ENCODE assay signal across 9 mouse cellular contexts in the genomic region with DNA sequence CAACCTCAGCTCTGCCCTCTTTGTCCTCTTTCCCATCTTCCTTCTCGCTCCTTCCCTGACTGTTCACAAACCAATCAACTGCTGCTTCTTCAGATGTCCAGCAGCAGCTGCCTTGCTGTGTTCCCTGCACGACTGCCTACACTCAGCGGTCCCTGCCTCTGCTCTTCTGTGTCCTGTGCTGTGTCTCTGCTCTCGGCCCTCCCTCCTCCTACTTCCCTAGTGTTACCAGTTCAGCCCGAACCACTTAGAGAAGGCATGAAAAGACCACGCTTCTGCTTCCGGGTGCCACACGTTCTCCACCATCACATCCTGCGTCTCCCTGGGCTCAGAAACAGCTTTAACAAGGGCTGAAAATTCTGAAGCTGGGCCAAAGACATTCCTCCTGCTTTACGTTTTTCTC. TPM values are rescaled to one million over a fixed set of nuclear protein-coding genes. Genes with fewer than 3 reads are reported as not detected.
DNase-seq lines count a peak whose midpoint lies in the region; ATAC-seq and TF ChIP-seq lines count a peak whose summit lies in the region.
"Not testable (repeated sequence)": the region's sequence is repeated elsewhere in the genome, so short reads cannot be mapped to it uniquely, and the experiment has no call there.
"Had no signal": no experiment of that assay in that cellular context is flagged by ENCODE, and none has a peak within 500 bp of the region (broad histone marks: within the 10 kb centered on the region; RNA-seq: fewer than 3 reads in every experiment).

No protein-coding gene starts in this region.

- not testable (repeated sequence) for TF ChIP-seq POLR2A in liver, adult 2 months (IDR thresholded peaks at IDR 0.05; ENCODE audit: extremely low read depth, insufficient read depth, low read length)

- TF ChIP-seq CTCF in liver, adult 2 months (IDR thresholded peaks at IDR 0.05; ENCODE audit: low read depth, low read length) = not testable (repeated sequence)

- not testable (repeated sequence) for H3K36me3 ChIP-seq in embryonic facial prominence, embryonic 15.5 days; heart, embryonic 10.5 days; hindbrain, embryonic 16.5 days (ENCODE audit: control insufficient read depth, insufficient read depth, low read length); liver, adult 2 months (ENCODE audit: control insufficient read depth, insufficient read depth, low read length)

- not testable (repeated sequence) for H3K4me1 ChIP-seq in embryonic facial prominence, embryonic 15.5 days; heart, embryonic 10.5 days; hindbrain, embryonic 16.5 days (ENCODE audit: control insufficient read depth, insufficient read depth, low read depth, low read length)
- peaks cover 10% of the 10 kb centered on the region; the same call in 1 of the 2 replicates for H3K4me1 ChIP-seq in liver, adult 2 months (ENCODE audit: control insufficient read depth, insufficient read depth, low read length)

- H3K4me2 ChIP-seq in embryonic facial prominence, embryonic 15.5 days (replicated peaks) = peak overlapping the region; percentile 21; the same call in 1 of the 2 replicates
- H3K4me2 ChIP-seq in hindbrain, embryonic 16.5 days (ENCODE audit: low read length) = peak overlapping the region; percentile 32; the same call in 1 of the 2 replicates

- 34% methylated on average over 10 of the region's 10 CpGs for WGBS in embryonic facial prominence, embryonic 15.5 days
- whole genome bisulfite sequencing in heart, embryonic 10.5 days = 36% methylated on average over 10 of the region's 10 CpGs
- WGBS in hindbrain, embryonic 16.5 days = 29% methylated on average over 10 of the region's 10 CpGs
- WGBS in liver, adult 2 months = 5% methylated on average over 10 of the region's 10 CpGs

- H3K79me2 ChIP-seq in liver, adult 2 months (ENCODE audit: control insufficient read depth, insufficient read depth, low read length) = not testable (repeated sequence)

- peak; percentile 31 for DNase-seq in CD4-positive helper T cell, adult 2 months (ENCODE audit: low read depth, low spot score)
- peak; percentile 36 for DNase-seq in cerebellum, adult 8-10 months
- not testable (repeated sequence) for DNase-seq in heart, embryonic 10.5 days (ENCODE audit: low spot score)
- DNase-seq in liver, adult 2 months (ENCODE audit: extremely low read depth, low read depth, low spot score) = peak; percentile 33

- not testable (repeated sequence) for H3K9ac ChIP-seq in embryonic facial prominence, embryonic 15.5 days
- peak overlapping the region; percentile 17; the same call in 1 of the 2 replicates for H3K9ac ChIP-seq in hindbrain, embryonic 16.5 days (ENCODE audit: low read depth, low read length)
- H3K9ac ChIP-seq in liver, adult 2 months (ENCODE audit: low read depth, low read length) = peak overlapping the region; percentile 54

- not testable (repeated sequence) for H3K9me3 ChIP-seq in embryonic facial prominence, embryonic 15.5 days (replicated peaks); heart, embryonic 10.5 days; hindbrain, embryonic 16.5 days (ENCODE audit: control insufficient read depth, low read length)

- peak overlapping the region; percentile 14 for H3K4me3 ChIP-seq in embryonic facial prominence, embryonic 15.5 days (replicated peaks)
- H3K4me3 ChIP-seq in heart, embryonic 10.5 days = peak overlapping the region; percentile 15; the same call in 1 of the 2 replicates
- not testable (repeated sequence) for H3K4me3 ChIP-seq in hindbrain, embryonic 16.5 days (ENCODE audit: low read length)
- H3K4me3 ChIP-seq in liver, adult 2 months (ENCODE audit: insufficient read depth, low read depth, low read length) = 0 out of 2 replicates have a peak overlapping the region, but pooled peaks have one; percentile 11

- H3K27me3 ChIP-seq in embryonic facial prominence, embryonic 15.5 days; heart, embryonic 10.5 days (ENCODE audit: insufficient read depth, poor library complexity, severe bottlenecking); hindbrain, embryonic 16.5 days (replicated peaks; ENCODE audit: control insufficient read depth, insufficient read depth, low read length); liver, adult 2 months (ENCODE audit: control insufficient read depth, insufficient read depth, low read length): not testable (repeated sequence)

- peak overlapping the region; percentile 19; the same call in 1 of the 2 replicates for H3K27ac ChIP-seq in embryonic facial prominence, embryonic 15.5 days (replicated peaks)
- H3K27ac ChIP-seq in heart, embryonic 10.5 days = not testable (repeated sequence)
- peak overlapping the region; percentile 4; the same call in 1 of the 2 replicates for H3K27ac ChIP-seq in hindbrain, embryonic 16.5 days (ENCODE audit: low read depth, low read length)
- H3K27ac ChIP-seq in liver, adult 2 months (replicated peaks; ENCODE audit: insufficient read depth, low read depth, low read length) = peak overlapping the region; percentile 78

- ATAC-seq in embryonic facial prominence, embryonic 15.5 days (ENCODE audit: insufficient number of reproducible peaks, low FRiP score, low TSS enrichment, low read depth) = peak; percentile 73
- ATAC-seq in hindbrain, embryonic 16.5 days = peak; percentile 78
- peak; percentile 71 for ATAC-seq in megakaryocyte-erythroid progenitor cell, adult 5-6 weeks (replicated peaks; ENCODE audit: low FRiP score, low TSS enrichment, poor library complexity, severe bottlenecking)
- peak; percentile 49 for ATAC-seq in neutrophil, adult 5-6 weeks (ENCODE audit: extremely low read depth, insufficient number of reproducible peaks, low FRiP score, poor library complexity, severe bottlenecking)

RNA-seq across cellular contexts. Expression of a gene that starts 31.4 kb away (rescaled TPM):
- polyA plus RNA-seq in embryonic facial prominence, embryonic 15.5 days (2015; fragmentation: Nextera tagmentation; extraction: Ambion mirVana) = not detected in 2 replicates
- polyA plus RNA-seq in heart, embryonic 10.5 days (2016; fragmentation: Nextera tagmentation; extraction: Ambion mirVana) = not detected in 2 replicates
- 1.3 and 1.5 TPM in 2 replicates for polyA plus RNA-seq in hindbrain, embryonic 16.5 days (2015; fragmentation: Nextera tagmentation; extraction: Ambion mirVana)
- not detected in 2 replicates for total RNA-seq in liver, adult 2 months (2014; rRNA removed)
- not detected in 2 replicates for polyA plus RNA-seq in liver, adult 2 months (2012; rRNA removed)
- 2.4 TPM in 1 of 2 replicates, not detected in the other for total RNA-seq in megakaryocyte-erythroid progenitor cell, adult 5-6 weeks (2014; fragmentation: Nextera tagmentation)
- not detected in 2 replicates for total RNA-seq in megakaryocyte-erythroid progenitor cell, adult 5-6 weeks (2017)
- total RNA-seq in neutrophil, adult 5-6 weeks (2017) = 0.61 and 0.93 TPM in 2 replicates
- total RNA-seq: adrenal gland, postnatal 4 days had no signal

RNA-seq across cellular contexts. Expression of a gene that starts 34.8 kb away (rescaled TPM):
- polyA plus RNA-seq in embryonic facial prominence, embryonic 15.5 days (2015; fragmentation: Nextera tagmentation; extraction: Ambion mirVana) = 0.05 and 0.11 TPM in 2 replicates
- 0.08 TPM in 1 of 2 replicates, not detected in the other for polyA plus RNA-seq in heart, embryonic 10.5 days (2016; fragmentation: Nextera tagmentation; extraction: Ambion mirVana)
- polyA plus RNA-seq in hindbrain, embryonic 16.5 days (2015; fragmentation: Nextera tagmentation; extraction: Ambion mirVana) = 0.11 and 0.15 TPM in 2 replicates
- total RNA-seq in liver, adult 2 months (2014; rRNA removed) = 0.74 and 1.1 TPM in 2 replicates
- polyA plus RNA-seq in liver, adult 2 months (2012; rRNA removed) = 0.13 and 0.17 TPM in 2 replicates
- total RNA-seq in megakaryocyte-erythroid progenitor cell, adult 5-6 weeks (2014; fragmentation: Nextera tagmentation) = 0.39 and 1.2 TPM in 2 replicates
- total RNA-seq in megakaryocyte-erythroid progenitor cell, adult 5-6 weeks (2017) = 1.3 and 14.3 TPM in 2 replicates
- 2.4 and 3.2 TPM in 2 replicates for total RNA-seq in neutrophil, adult 5-6 weeks (2017)
